Mouse (Mus musculus): ENCODE measurements around the gene Rc3h1.
"Not testable (repeated sequence)": the region's sequence is repeated elsewhere in the genome, so short reads cannot be mapped to it uniquely, and the experiment has no call there.

Gene Rc3h1

DNA sequence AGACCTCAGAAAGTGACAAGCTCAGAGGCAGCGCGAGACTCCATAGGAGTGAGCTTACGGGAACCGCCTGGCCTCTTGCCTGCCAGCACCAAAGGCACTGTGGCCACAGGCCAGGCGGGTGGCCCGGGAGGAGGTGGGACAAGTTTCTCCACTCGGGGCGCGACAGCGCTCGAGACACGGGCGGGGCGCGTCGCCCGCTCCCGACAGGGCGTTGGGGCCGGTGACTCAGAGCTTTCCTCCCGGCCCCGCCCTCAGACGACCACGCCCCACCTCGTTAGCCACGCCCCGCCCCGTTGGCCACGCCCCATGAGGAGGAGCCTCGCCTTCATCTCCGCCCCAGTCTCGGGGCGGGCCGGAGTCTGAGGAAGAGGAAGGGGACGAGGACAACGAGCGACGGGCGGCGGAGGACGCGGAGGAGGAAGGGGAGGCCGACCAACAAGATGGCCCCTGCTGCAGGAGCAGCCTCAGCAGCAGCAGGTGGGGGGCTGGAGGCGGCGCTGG is at the start of gene Rc3h1:
Gene Rc3h1 (plus strand): TSS at position 362 of the 501 bp plus-strand sequence.
- peak; percentile 99 for DNase-seq (ENCODE audit: low spot score)

DNA sequence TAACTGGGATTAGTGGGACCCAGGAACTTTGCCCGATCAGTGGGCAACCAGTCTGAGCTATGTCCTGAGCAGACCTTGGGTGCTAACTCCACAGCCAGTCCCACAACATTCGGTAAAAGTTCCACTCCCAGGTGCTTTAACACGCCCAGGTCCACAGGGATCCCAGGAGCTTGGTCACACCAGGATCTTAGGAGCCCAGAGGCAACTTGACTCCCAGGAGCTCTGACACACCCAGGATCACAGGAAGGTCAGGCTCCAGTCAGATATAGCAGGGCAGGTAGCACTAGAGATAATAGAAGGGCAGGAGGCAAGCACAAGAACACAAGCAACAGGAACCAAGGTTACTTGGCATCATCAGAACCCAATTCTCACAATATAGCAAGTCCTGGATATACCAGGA is 48.1 kb upstream of the Rc3h1 start:
- no peak for DNase-seq (ENCODE audit: low spot score)

DNA sequence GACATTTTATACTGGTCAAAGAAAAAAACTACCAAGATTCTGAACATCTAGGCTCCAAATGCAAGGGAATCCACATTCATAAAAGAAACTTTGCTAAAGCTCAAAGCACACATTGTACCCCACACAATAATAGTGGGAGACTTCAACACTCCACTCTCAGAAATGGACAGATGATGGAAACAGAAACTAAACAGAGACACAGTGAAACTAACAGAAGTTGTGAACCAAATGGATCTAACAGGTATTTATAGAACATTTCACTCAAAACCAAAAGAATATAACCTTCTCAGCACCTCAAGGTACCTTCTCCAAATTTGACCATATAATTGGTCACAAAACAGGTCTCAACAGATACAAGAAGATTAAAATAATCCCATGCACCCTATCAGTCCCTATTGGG is 46.3 kb upstream of the Rc3h1 start:
- not testable (repeated sequence) for DNase-seq (ENCODE audit: low spot score)

DNA sequence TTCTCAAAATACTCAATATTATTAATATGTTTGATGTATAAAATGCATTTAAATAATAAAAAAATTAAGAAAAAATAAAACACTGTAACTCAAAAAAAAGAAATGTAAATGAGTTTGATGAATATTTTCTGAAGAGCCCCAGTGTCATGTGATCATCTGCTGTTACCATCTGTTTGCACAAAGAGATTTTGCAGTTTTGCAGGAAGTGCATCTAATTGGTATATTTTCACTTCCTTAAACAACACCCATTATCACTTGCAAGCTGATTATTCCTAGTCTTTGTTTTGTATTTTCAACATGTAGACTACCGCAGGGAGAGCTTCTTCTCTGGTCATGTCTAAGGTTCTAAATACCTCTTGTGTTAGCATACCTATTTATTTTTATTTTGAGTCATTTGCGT is 45.1 kb upstream of the Rc3h1 start:
- DNase-seq (ENCODE audit: low spot score) = no peak

DNA sequence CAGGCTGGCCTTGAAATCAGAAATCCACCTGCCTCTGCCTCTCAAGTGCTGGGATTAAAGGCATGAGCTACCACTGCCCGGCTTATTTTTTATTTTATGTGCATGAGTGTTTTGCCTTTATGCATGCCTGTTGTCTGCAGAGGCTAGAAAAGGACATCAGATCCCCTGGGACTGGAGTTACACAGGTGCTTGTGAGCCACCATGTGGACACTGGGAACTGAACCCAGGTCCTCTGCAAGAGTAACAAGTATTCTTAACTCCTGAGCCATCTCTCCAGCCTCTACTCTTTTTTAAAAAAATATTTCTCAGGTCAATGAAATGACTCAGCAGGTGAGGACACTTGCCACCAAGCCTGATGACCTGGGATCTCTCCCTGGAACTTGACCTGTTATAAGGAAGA is 44.6 kb upstream of the Rc3h1 start:
- no peak for DNase-seq (ENCODE audit: low spot score)

DNA sequence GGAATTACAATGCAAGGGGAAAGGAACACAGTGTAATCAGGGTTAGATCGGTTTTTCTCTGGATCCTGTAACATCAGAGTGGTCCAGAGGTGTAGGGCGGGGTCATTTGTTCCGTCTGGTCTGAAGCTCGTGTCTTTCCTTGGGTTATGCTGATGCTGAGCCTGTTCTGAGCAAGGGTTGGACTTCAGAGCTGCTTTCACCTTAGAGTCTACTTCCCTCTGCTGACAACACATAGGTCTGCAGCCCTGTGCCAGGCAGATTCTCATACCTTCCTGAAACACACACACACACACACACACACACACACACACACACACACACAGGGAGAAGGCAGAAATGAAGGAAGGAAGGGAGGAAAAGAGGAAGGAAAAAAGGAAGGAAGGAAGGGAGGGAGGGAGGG is 43.2 kb upstream of the Rc3h1 start:
- DNase-seq (ENCODE audit: low spot score) = peak; percentile 41

DNA sequence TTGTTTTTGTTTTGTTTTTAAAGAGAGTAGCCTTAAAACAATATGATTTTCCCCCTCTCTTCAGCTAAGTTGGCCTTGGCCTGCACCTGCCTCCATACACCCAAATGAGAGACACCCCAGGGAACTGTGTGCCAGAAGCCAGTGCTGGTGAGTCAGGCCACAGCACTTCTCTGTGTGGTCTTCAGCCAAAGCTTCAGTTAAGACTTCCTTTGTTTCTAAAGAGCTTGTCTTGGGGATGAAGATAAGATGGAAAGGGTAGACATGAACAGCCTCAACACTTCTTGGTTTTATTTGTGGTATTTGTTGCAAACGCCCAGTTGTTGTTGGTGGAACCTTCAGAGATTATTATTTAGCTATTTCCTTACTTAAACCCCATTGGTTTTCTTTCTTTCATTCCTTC is 31.5 kb upstream of the Rc3h1 start:
- DNase-seq (ENCODE audit: low spot score) = no peak

DNA sequence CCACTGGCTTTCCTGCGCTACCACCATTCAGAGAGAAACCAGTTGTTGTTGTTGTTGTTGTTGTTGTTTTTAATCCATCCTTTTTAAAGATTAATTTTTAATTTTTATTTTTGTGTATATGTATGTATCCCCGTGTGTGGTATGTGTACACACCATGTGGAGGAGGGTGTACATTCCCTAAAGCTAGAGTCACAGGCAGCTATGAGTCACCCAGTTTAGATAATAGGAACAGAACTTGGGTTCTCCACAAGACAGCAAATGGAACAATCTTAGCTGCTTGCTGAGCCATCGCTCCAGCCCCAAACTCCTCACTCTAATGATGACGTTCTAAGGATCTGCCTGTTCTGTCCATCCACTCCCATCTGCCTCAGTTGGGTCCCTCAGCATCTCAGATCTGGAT is 29.2 kb upstream of the Rc3h1 start:
- no peak for DNase-seq (ENCODE audit: low spot score)

DNA sequence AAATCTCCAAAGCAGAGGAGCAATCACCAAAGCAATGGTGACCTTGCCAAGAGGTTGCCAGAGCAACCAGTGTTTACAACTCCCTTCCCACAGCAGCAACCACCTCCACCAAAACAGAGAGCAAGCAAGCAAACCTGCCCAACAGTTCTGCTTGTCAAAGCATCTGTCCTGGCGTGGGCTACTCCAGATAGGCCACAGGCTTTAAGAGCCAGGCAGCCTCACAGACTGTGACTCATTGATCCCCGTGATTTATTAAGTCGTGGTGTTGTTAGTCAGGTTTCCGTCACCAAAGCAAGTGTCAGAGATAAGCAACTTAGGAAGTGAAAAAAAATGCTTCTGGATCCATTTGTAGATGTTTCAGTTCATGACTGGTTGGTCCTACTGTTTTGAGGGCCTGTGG is 27.7 kb upstream of the Rc3h1 start:
- DNase-seq (ENCODE audit: low spot score) = no peak

DNA sequence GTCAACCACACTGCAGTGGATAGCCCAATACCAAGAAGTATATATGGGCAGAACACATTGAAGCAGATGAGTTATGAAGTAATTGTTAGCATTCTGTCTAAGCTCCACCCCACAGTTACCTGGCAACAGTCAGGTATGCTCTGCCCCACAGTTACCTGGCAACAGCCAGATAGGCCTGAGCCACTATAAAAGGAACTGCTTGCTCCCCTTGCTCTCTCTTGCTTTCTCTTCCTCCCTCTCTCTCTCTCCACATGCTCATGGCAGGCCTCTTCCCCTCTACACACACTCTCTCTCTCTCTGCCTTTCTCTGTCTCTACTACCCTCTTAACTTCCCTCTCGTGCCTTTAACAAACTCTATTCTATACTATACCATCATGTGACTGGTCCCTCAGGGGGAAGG is 24.8 kb upstream of the Rc3h1 start:
- DNase-seq (ENCODE audit: low spot score) = not testable (repeated sequence)

DNA sequence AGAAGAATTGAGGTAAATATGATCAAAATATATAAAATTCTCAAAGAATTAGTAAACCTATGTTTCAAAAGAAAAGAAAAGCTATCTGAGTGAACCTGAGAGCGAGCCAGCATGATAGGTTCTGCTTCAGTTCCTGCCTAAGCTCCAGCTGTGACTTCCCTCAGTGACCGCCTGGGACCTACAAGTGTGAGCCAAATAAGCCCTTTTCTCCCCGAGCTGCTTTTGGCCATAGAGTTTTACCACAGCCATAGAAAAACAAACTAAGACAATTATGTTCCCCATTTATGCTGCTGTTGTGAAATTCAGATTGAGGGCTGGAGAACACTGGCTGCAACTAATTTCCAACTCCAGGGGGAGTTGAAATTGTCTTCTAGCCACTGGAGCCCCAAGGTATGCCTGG is 24.2 kb upstream of the Rc3h1 start:
- DNase-seq (ENCODE audit: low spot score) = no peak

DNA sequence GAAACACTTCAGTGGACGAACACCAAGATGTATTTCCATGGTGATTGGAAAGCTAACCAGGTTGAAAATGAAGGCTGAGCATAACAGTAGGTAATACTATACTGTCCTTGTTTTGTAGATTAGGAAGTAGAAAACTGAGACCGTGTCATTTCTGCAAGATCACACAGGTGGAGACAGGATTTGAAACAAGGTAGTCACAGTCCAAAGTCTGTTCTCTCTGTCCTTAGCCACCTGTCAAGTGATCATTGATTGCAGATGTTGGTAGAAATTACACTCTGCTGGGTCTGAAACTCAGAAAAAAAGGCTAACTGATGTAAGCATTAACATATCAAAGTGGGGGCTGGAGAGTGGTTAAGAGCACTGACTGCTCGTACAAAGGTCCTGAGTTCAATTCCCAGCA is 21.9 kb upstream of the Rc3h1 start:
- no peak for DNase-seq (ENCODE audit: low spot score)

DNA sequence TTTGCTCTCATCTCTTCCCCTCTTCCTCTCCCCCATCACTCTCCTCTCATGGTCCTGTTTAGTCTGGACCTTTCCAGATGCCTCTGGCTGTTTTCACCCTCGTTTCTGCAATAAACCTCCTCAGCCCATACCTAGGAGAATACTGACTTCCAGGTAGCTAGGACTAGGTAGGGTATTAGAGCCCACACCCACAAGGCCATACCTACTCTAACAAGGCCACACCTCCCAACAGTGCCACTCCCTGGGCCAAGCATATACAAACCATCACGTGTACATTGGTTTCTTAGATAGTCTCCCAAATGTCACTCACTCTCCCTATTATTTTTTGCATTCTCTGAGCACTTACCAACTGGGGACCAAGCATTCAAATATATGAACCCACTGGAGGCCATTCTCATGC is 21.2 kb upstream of the Rc3h1 start:
- no peak for DNase-seq (ENCODE audit: low spot score)

DNA sequence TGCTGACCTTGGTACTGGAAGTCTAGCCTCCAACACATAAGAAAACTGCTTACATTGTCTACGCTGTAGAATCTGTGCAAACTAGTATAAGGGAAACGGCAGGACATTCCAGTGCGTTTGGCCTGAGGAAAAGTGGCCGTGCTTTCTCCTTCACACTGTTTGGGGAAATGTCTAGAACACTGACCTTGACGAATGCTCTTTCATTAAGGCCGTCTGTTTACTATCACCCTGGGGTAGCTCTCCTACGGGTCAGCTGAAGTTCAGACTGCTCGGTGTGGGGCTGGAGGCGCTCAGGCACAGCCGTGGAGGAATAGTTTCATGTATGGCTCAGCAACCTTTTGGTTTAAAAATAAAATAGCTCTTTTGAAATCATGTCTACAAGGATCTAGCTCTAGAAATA is 6.5 kb upstream of the Rc3h1 start:
- no peak for DNase-seq (ENCODE audit: low spot score)

DNA sequence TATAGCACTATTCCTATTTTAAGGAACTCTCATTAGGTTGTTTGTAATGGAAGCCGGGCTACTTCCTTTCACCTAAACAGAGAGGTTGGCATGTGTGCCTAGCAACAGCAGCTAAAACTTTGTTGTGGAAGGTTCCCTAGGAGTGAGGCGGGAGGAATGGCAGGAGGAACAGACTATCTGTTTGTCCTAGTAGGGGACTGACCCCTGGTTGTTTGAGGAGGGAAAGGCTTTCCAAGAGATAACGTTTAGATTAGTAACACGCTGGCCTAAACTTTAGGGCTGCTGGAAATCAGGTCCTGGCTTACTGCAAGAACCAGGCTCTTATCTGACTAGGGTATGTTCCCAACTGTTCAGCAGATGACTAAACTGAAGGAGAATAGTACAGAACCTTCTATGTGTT is 2.2 kb upstream of the Rc3h1 start:
- no peak for DNase-seq (ENCODE audit: low spot score)

DNA sequence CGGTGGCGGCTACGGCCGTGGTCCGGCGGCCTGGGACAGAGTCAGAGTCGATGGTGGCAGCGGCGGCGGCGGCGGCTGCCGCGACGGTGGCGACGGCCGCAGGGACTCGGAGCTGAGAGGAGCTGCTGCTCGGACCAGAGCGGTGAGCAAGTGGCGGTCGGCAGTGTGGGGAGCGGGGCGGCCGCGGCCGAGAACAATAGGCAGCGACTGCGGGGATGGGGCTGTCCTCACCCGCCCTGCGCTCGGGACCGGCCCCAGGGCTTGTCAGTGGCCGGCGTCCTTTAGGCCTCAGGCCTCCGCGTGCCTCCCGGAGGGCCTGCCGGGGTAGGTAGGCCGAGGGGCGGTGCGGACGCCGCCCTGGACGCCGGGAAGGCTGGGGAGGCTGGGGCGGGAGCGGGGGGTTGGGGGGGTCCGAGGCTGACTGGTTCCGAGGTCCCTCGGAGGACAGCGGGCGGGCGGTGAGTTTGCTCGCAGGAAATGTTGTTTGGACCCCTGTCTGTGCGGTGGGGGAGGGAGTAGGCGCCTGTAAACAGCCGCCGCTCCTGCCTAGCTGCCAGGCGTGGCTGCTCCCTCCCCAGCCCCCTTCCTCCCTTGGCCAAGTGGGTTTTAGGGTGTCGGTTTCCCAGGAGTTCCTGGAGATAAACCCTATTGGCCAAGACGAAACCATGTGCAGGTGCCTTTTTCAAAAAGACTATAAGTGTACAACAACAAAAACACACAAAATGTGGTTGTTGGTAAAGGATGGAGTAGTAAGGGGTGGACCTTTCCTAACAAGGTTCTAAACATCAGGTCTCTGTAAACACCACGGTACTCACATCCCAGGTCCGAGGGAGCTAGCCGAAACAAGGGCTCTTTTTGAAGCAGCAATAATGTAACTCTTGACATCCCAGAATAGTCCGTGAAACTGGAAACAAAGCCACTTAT is 602 bp downstream of the Rc3h1 start:
- DNase-seq (ENCODE audit: low spot score) = peak; percentile 72

DNA sequence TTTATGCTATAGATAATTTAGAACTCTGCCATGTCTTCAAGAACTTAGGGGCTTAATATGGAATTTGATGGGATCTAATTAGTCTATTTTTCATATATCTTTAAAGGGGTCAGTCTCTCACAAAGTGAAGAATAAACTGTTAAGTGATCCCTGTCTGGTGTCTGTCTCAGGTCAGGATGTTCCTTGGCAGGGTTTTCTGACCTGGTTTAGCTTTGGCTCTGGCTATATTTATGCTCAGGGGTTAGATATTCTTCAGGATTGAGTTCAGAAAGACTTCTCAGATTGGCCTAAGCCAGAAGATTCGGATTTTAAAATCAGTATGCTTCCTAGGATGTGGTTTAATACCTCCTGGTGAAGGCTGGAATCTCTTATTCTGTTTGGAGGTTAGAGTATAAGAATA is 4.0 kb downstream of the Rc3h1 start:
- DNase-seq (ENCODE audit: low spot score) = no peak

DNA sequence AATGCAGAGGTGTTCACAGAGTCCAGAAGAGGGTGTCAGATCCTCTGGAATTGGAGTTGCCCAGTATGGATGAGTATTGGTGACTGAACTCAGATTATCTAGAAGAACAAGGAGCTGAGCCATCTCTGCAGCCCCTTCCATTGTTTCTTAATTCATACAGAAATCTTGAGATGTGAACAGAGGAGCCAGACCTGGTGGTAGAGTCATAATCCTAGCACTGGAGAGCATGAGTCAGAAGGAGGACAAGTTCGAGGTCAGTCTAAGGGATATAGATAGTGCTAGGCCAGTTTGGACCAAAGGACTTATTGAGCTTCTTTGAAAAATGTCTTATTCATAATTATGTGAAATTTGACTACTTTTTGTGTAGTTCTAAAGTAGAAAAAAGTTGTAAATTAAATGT is 4.6 kb downstream of the Rc3h1 start:
- no peak for DNase-seq (ENCODE audit: low spot score)

DNA sequence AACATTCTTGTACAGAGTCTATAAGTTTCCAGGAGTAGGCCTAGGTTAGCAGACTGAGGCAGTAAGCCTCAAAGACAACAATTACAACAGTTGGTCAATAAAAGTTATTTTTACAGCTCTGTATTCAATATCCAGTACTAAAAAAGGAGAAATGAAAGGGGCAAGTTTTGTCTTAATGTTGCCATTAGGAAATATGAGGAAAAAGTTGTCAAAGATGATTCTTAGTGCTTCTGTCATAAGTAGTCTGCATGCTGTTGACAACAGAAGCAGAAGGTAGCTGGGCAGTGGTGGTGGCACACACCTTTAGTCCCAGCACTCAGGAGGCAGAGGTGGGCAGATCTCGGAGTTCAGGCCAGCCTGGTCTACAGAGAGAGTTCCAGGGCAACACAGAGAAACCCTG is 13.2 kb downstream of the Rc3h1 start:
- no peak for DNase-seq (ENCODE audit: low spot score)

DNA sequence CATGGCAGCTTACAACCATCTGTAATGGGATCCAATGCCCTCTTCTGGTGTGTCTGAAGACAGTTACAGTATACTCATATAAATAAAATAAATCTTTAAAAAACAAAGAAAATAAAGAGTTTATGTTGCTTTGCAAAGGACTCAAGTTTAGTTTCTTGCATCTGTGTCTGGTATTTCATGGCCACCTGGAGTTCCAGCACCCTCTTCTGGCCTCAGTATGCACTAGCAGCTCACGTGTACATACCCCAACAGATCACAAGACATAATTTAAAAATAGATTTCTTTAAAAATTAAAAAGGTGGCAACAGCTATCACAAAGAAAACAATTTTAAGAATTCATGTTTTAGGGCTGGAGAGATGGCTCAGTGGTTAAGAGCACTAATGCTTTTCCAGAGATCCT is 15.7 kb downstream of the Rc3h1 start:
- no peak for DNase-seq (ENCODE audit: low spot score)

DNA sequence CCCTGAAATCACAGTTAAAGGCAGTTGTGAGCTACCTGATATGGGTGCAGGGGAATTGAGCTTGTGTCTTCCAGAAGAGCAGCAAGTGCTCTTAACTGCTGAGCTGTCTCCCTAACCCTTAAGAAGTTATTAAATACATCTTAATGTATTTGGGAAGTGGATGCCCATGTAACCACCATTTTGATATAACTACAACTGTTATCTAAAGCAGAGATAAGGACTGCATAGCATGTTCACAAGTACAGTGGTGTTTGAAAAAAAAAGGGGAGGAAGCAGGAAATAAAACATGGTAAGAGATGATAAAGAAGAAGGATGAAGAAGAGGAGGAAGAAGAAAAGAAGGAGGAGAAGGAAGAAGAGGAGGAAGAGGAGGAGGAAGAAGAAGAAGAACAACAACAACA is 25.1 kb downstream of the Rc3h1 start:
- no peak for DNase-seq (ENCODE audit: low spot score)

DNA sequence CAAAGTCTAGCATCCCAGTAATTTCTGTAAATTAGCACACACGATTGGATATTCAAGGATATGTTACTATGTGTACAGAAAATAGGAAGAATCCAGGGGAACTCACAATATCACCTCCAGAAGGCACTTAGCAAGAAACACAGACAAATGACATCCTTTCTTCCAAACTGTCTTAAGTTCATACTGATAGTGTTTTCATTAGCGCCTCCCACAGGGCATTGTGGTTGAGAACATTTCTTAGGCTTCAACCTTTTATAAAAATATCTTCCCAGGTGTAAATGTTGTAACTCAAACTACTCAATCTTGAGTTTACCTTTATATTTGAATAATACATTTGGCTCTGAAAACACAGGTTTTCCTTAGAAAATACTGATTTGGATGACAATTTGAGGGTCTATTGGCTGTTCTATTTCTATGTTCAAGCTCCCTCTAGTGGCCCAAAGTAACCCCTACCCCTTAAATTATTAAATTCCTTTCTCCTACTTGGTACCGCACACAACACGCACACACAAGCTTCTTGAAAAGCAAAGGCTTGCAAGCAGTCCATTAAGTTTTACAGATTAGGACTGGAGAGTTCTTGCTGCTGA is 27.8 kb downstream of the Rc3h1 start:
- no peak for DNase-seq (ENCODE audit: low spot score)

DNA sequence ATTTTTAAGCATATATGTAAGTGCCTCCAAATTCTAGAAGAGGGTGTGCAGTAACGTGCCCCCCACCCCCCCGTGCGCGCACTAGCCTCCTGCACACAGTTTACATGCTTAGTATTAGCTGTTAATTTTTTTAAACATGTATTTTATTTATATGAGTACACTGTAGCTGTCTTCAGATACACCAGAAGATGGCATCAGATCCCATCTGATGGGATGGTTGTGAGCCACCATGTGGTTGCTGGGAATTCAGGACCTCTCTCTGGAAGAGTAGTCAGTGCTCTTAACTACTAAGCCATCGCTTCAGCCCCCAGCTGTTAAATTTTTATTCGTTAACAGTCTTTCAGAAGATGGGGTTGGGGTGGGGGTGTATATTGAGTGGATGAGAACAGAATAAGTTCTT is 29.3 kb downstream of the Rc3h1 start:
- no peak for DNase-seq (ENCODE audit: low spot score)

DNA sequence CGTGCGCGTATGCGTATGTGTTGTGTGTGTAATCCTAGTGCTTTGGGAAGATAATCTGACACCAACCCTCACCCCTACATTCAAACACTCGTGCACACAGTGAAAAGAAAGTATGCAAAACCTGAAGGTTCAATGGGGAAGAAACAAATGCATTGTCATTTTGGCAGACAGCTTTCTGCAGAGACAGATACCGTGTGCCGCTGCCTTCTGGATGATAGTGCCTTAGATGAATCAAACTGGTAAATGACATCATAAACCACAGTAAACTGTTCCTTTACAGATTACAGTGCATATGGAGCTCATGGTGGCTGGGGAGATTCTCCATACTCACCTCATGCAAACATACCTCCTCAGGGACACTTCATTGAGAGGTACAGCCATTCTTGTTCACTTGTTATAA is 57.0 kb downstream of the Rc3h1 start:
- no peak for DNase-seq (ENCODE audit: low spot score)

All from testis, postnatal 10 days (tissue).